Comparison of ENCODE assay signal across 12 mouse cellular contexts in genomic region chr2:123754220-123754619, GRCm38 (mm10).
A peak's percentile ranks its signal among the peaks of the same experiment; 100 is the strongest.
DNase-seq lines count a peak whose midpoint lies in the region; ATAC-seq and TF ChIP-seq lines count a peak whose summit lies in the region.
"Had no signal": no experiment of that assay in that cellular context is flagged by ENCODE, and none has a peak within 500 bp of the region (broad histone marks: within the 10 kb centered on the region; RNA-seq: fewer than 3 reads in every experiment).

No protein-coding gene starts in this region.

- no peak overlapping the region for H3K9ac ChIP-seq in heart, postnatal 0 days (replicated peaks; ENCODE audit: low read depth, low read length)
- no peak overlapping the region for H3K9ac ChIP-seq in hindbrain, postnatal 0 days (replicated peaks; ENCODE audit: low read length)
- no peak overlapping the region for H3K9ac ChIP-seq in midbrain, embryonic 16.5 days (ENCODE audit: low read depth, low read length)
- H3K9ac ChIP-seq: liver, embryonic 15.5 days had no signal

- H3K4me1 ChIP-seq in heart, postnatal 0 days (ENCODE audit: control insufficient read depth, insufficient read depth), result no peaks in the 10 kb centered on the region
- no peaks in the 10 kb centered on the region for H3K4me1 ChIP-seq in forebrain, embryonic 10.5 days
- H3K4me1 ChIP-seq in hindbrain, postnatal 0 days (ENCODE audit: insufficient read depth, low read length), result no peaks in the 10 kb centered on the region
- H3K4me1 ChIP-seq in midbrain, embryonic 16.5 days (ENCODE audit: control insufficient read depth, insufficient read depth, low read length), result no peaks in the 10 kb centered on the region
- H3K4me1 ChIP-seq: liver, embryonic 15.5 days had no signal

- ATAC-seq in heart, postnatal 0 days (ENCODE audit: insufficient read depth, low read depth), result no peak
- no peak for ATAC-seq in hindbrain, postnatal 0 days
- no peak for ATAC-seq in midbrain, embryonic 16.5 days
- no peak for ATAC-seq in megakaryocyte progenitor cell, adult 5-6 weeks (replicated peaks; ENCODE audit: poor library complexity)

- WGBS in heart, postnatal 0 days, result 70% methylated on average over 7 of the region's 7 CpGs
- 79% methylated on average over 7 of the region's 7 CpGs for WGBS in forebrain, embryonic 10.5 days
- WGBS in hindbrain, postnatal 0 days, result 70% methylated on average over 7 of the region's 7 CpGs
- WGBS in midbrain, embryonic 16.5 days, result 68% methylated on average over 7 of the region's 7 CpGs

- H3K4me2 ChIP-seq in heart, postnatal 0 days (ENCODE audit: low read depth, low read length), result peak overlapping the region; percentile 36; the same call in 1 of the 2 replicates
- peak overlapping the region; percentile 38; the same call in 1 of the 2 replicates for H3K4me2 ChIP-seq in hindbrain, postnatal 0 days (ENCODE audit: low read depth, low read length)
- peak overlapping the region; percentile 40 for H3K4me2 ChIP-seq in midbrain, embryonic 16.5 days (ENCODE audit: low read length)
- H3K4me2 ChIP-seq: liver, embryonic 15.5 days had no signal

- no peaks in the 10 kb centered on the region for H3K9me3 ChIP-seq in heart, postnatal 0 days (replicated peaks; ENCODE audit: control insufficient read depth, low read length)
- H3K9me3 ChIP-seq in forebrain, embryonic 10.5 days, result no peaks in the 10 kb centered on the region
- H3K9me3 ChIP-seq in hindbrain, postnatal 0 days (ENCODE audit: low read length), result no peaks in the 10 kb centered on the region
- no peaks in the 10 kb centered on the region for H3K9me3 ChIP-seq in midbrain, embryonic 16.5 days (replicated peaks; ENCODE audit: control insufficient read depth, low read length, poor library complexity, severe bottlenecking)
- H3K9me3 ChIP-seq: liver, embryonic 15.5 days had no signal

- TF ChIP-seq CTCF in heart, postnatal 0 days (IDR thresholded peaks at IDR 0.05; ENCODE audit: low read depth), result no peak
- TF ChIP-seq CTCF in hindbrain, postnatal 0 days (IDR thresholded peaks at IDR 0.05; ENCODE audit: low read depth), result no peak

- peak overlapping the region; percentile 26; the same call in 1 of the 2 replicates for H3K4me3 ChIP-seq in heart, postnatal 0 days (ENCODE audit: low read depth, low read length)
- peak overlapping the region; percentile 37 for H3K4me3 ChIP-seq in forebrain, embryonic 10.5 days
- H3K4me3 ChIP-seq in hindbrain, postnatal 0 days (ENCODE audit: low read length), result peak overlapping the region; percentile 26
- H3K4me3 ChIP-seq in midbrain, embryonic 16.5 days (ENCODE audit: low read depth, low read length), result peak overlapping the region; percentile 27
- H3K4me3 ChIP-seq: liver, embryonic 15.5 days had no signal

- no peaks in the 10 kb centered on the region for H3K36me3 ChIP-seq in heart, postnatal 0 days (replicated peaks; ENCODE audit: control insufficient read depth, insufficient read depth, low read length)
- no peaks in the 10 kb centered on the region for H3K36me3 ChIP-seq in forebrain, embryonic 10.5 days (replicated peaks)
- H3K36me3 ChIP-seq in hindbrain, postnatal 0 days (ENCODE audit: insufficient read depth, low read length), result no peaks in the 10 kb centered on the region
- H3K36me3 ChIP-seq in midbrain, embryonic 16.5 days (ENCODE audit: control insufficient read depth, insufficient read depth, low read length), result no peaks in the 10 kb centered on the region
- H3K36me3 ChIP-seq: liver, embryonic 15.5 days had no signal

- H3K27ac ChIP-seq in heart, postnatal 0 days (ENCODE audit: low read depth), result no peak overlapping the region
- H3K27ac ChIP-seq in forebrain, embryonic 10.5 days, result no peak overlapping the region
- no peak overlapping the region for H3K27ac ChIP-seq in hindbrain, postnatal 0 days
- no peak overlapping the region for H3K27ac ChIP-seq in midbrain, embryonic 16.5 days (ENCODE audit: low read length)
- H3K27ac ChIP-seq: liver, embryonic 15.5 days had no signal

- intact Hi-C loops in heart, postnatal 10 days (cut with DNase I), result no loop called here

- no peak for TF ChIP-seq EP300 in heart, postnatal 0 days (IDR thresholded peaks at IDR 0.05; ENCODE audit: low read depth)

- H3K27me3 ChIP-seq in heart, postnatal 0 days (ENCODE audit: control insufficient read depth, insufficient read depth, low read length), result no peaks in the 10 kb centered on the region
- H3K27me3 ChIP-seq in forebrain, embryonic 10.5 days (ENCODE audit: poor library complexity, severe bottlenecking), result no peaks in the 10 kb centered on the region
- no peaks in the 10 kb centered on the region for H3K27me3 ChIP-seq in hindbrain, postnatal 0 days (ENCODE audit: insufficient read depth, low read length)
- H3K27me3 ChIP-seq in midbrain, embryonic 16.5 days (ENCODE audit: control insufficient read depth, insufficient read depth, low read depth, low read length), result no peaks in the 10 kb centered on the region
- H3K27me3 ChIP-seq: CH12.LX; liver, embryonic 15.5 days had no signal

- DNase-seq in heart, postnatal 0 days (ENCODE audit: low spot score), result no peak
- DNase-seq in heart, postnatal 10 days, result no peak
- no peak for DNase-seq in forebrain, embryonic 10.5 days (ENCODE audit: extremely low spot score, low spot score)
- no peak for DNase-seq in hindbrain, postnatal 0 days (ENCODE audit: low spot score)
- DNase-seq in T-cell, adult 2 months (ENCODE audit: low spot score), result no peak
- DNase-seq in urinary bladder, postnatal 25 days (ENCODE audit: low spot score), result no peak
- DNase-seq: heart, adult 18-20 months; layer of hippocampus, adult 9-11 months had no signal
